Mouse (Mus musculus): ENCODE results near the gene Col15a1.

- TF ChIP-seq EP300 (IDR thresholded peaks at IDR 0.05) (no peak), CTCF (IDR thresholded peaks at IDR 0.05) (no peak)
Observed at GRCm38 (mm10) chr4:47261049-47261448, 53.1 kb downstream of the Col15a1 start.
